Mouse (Mus musculus): ENCODE results near the gene Traf3. TPM values are rescaled to one million over a fixed set of nuclear protein-coding genes. Genes with fewer than 3 reads are reported as not detected.
A peak's percentile ranks its signal among the peaks of the same experiment; 100 is the strongest.

Gene Traf3
- total and polyA plus RNA-seq, 2 experiments from 2014 or later: 14.9 to 40.2 TPM

- H3K9ac ChIP-seq (replicated peaks; ENCODE audit: low read length, poor library complexity, severe bottlenecking): no peak overlapping the region
- no peak for ATAC-seq (ENCODE audit: low FRiP score)
- no peak overlapping the region for H3K4me3 ChIP-seq (ENCODE audit: low read depth, low read length)
- no peak for DNase-seq (ENCODE audit: low spot score)
- no peak for TF ChIP-seq CTCF (IDR thresholded peaks at IDR 0.05)
- H3K4me2 ChIP-seq (ENCODE audit: low read depth, low read length, poor library complexity, severe bottlenecking): no peak overlapping the region
- H3K4me1 ChIP-seq (ENCODE audit: insufficient read depth, low read length): peaks cover 7% of the 10 kb centered on the region; the same call in 1 of the 2 replicates
- H3K27me3 ChIP-seq (ENCODE audit: insufficient read depth, low read length): no peaks in the 10 kb centered on the region
- no peak overlapping the region for H3K27ac ChIP-seq (ENCODE audit: low read depth, low read length)
- H3K9me3 ChIP-seq (ENCODE audit: low read length): no peaks in the 10 kb centered on the region
- no peaks in the 10 kb centered on the region; the same call in 1 of the 2 replicates for H3K36me3 ChIP-seq (ENCODE audit: insufficient read depth, low read length)
- WGBS: 72% methylated on average over 9 of the region's 9 CpGs
Observed at GRCm38 (mm10) chr12:111193331-111193730, 27.2 kb downstream of the Traf3 start.

- Histone ChIP-seq H3K4me2 (ENCODE audit: low read depth, low read length, poor library complexity, severe bottlenecking) (no peak overlapping the region), H3K9ac (replicated peaks; ENCODE audit: low read length, poor library complexity, severe bottlenecking) (no peak overlapping the region), H3K36me3 (ENCODE audit: insufficient read depth, low read length) (no peaks in the 10 kb centered on the region), H3K27ac (ENCODE audit: low read depth, low read length) (no peak overlapping the region), H3K4me3 (ENCODE audit: low read depth, low read length) (no peak overlapping the region), H3K27me3 (ENCODE audit: insufficient read depth, low read length) (no peaks in the 10 kb centered on the region), H3K9me3 (ENCODE audit: low read length) (no peaks in the 10 kb centered on the region), H3K4me1 (ENCODE audit: insufficient read depth, low read length) (peaks cover 7% of the 10 kb centered on the region; the same call in 1 of the 2 replicates)
- no peak for ATAC-seq (ENCODE audit: low FRiP score)
- DNase-seq (ENCODE audit: low spot score): no peak
- no peak for TF ChIP-seq CTCF (IDR thresholded peaks at IDR 0.05)
- WGBS: 85% methylated on average over 4 of the region's 4 CpGs
Observed at GRCm38 (mm10) chr12:111196548-111196947, 30.4 kb downstream of the Traf3 start.

GRCm38 (mm10) chr12:111203076-111203475 lies 36.9 kb downstream of the Traf3 start:
- Histone ChIP-seq H3K36me3 (ENCODE audit: insufficient read depth, low read length) (no peaks in the 10 kb centered on the region), H3K4me1 (ENCODE audit: insufficient read depth, low read length) (peaks cover 11% of the 10 kb centered on the region), H3K27me3 (ENCODE audit: insufficient read depth, low read length) (no peaks in the 10 kb centered on the region), H3K27ac (ENCODE audit: low read depth, low read length) (peak overlapping the region; percentile 34), H3K4me3 (ENCODE audit: low read depth, low read length) (no peak overlapping the region), H3K9ac (replicated peaks; ENCODE audit: low read length, poor library complexity, severe bottlenecking) (no peak overlapping the region), H3K4me2 (ENCODE audit: low read depth, low read length, poor library complexity, severe bottlenecking) (no peak overlapping the region), H3K9me3 (ENCODE audit: low read length) (no peaks in the 10 kb centered on the region)
- ATAC-seq (ENCODE audit: low FRiP score) (no peak), DNase-seq (ENCODE audit: low spot score) (peak; percentile 80)
- TF ChIP-seq CTCF (IDR thresholded peaks at IDR 0.05): peak; percentile 56
- whole genome bisulfite sequencing: 39% methylated on average over 10 of the region's 10 CpGs

- Histone ChIP-seq H3K4me3 (ENCODE audit: low read depth, low read length) (no peak overlapping the region), H3K4me1 (ENCODE audit: insufficient read depth, low read length) (peaks cover 11% of the 10 kb centered on the region), H3K27ac (ENCODE audit: low read depth, low read length) (peak overlapping the region; percentile 48), H3K36me3 (ENCODE audit: insufficient read depth, low read length) (no peaks in the 10 kb centered on the region), H3K4me2 (ENCODE audit: low read depth, low read length, poor library complexity, severe bottlenecking) (peak overlapping the region; percentile 29), H3K27me3 (ENCODE audit: insufficient read depth, low read length) (no peaks in the 10 kb centered on the region), H3K9me3 (ENCODE audit: low read length) (no peaks in the 10 kb centered on the region), H3K9ac (replicated peaks; ENCODE audit: low read length, poor library complexity, severe bottlenecking) (no peak overlapping the region)
- ATAC-seq (ENCODE audit: low FRiP score): no peak
- peak; percentile 63 for DNase-seq (ENCODE audit: low spot score)
- WGBS: 30% methylated on average over 3 of the region's 3 CpGs
- TF ChIP-seq CTCF (IDR thresholded peaks at IDR 0.05): no peak
Observed at GRCm38 (mm10) chr12:111203945-111204344, 37.8 kb downstream of the Traf3 start.

GRCm38 (mm10) chr12:111207641-111208040 lies 41.5 kb downstream of the Traf3 start:
- WGBS: 78% methylated on average over 3 of the region's 3 CpGs
- ATAC-seq (ENCODE audit: low FRiP score) (no peak), DNase-seq (ENCODE audit: low spot score) (no peak)
- no peaks in the 10 kb centered on the region for H3K9me3 ChIP-seq (ENCODE audit: low read length)
- H3K9ac ChIP-seq (replicated peaks; ENCODE audit: low read length, poor library complexity, severe bottlenecking): no peak overlapping the region
- no peak overlapping the region for H3K4me3 ChIP-seq (ENCODE audit: low read depth, low read length)
- H3K27me3 ChIP-seq (ENCODE audit: insufficient read depth, low read length): no peaks in the 10 kb centered on the region
- H3K27ac ChIP-seq (ENCODE audit: low read depth, low read length): no peak overlapping the region
- no peaks in the 10 kb centered on the region for H3K36me3 ChIP-seq (ENCODE audit: insufficient read depth, low read length)
- no peak overlapping the region for H3K4me2 ChIP-seq (ENCODE audit: low read depth, low read length, poor library complexity, severe bottlenecking)
- no peak for TF ChIP-seq CTCF (IDR thresholded peaks at IDR 0.05)
- H3K4me1 ChIP-seq (ENCODE audit: insufficient read depth, low read length): peaks cover 11% of the 10 kb centered on the region

GRCm38 (mm10) chr12:111211729-111212128 lies 45.6 kb downstream of the Traf3 start:
- no peak overlapping the region for H3K27ac ChIP-seq (ENCODE audit: low read depth, low read length)
- H3K9ac ChIP-seq (replicated peaks; ENCODE audit: low read length, poor library complexity, severe bottlenecking): no peak overlapping the region
- no peaks in the 10 kb centered on the region for H3K4me1 ChIP-seq (ENCODE audit: insufficient read depth, low read length)
- 66% methylated on average over 5 of the region's 5 CpGs for WGBS
- no peak overlapping the region for H3K4me2 ChIP-seq (ENCODE audit: low read depth, low read length, poor library complexity, severe bottlenecking)
- H3K36me3 ChIP-seq (ENCODE audit: insufficient read depth, low read length): no peaks in the 10 kb centered on the region
- DNase-seq (ENCODE audit: low spot score): no peak
- H3K27me3 ChIP-seq (ENCODE audit: insufficient read depth, low read length): no peaks in the 10 kb centered on the region
- H3K4me3 ChIP-seq (ENCODE audit: low read depth, low read length): no peak overlapping the region
- TF ChIP-seq CTCF (IDR thresholded peaks at IDR 0.05): no peak
- no peaks in the 10 kb centered on the region for H3K9me3 ChIP-seq (ENCODE audit: low read length)
- ATAC-seq (ENCODE audit: low FRiP score): no peak
